28 mouse cellular contexts compared by ENCODE assay signal in the genomic region with DNA sequence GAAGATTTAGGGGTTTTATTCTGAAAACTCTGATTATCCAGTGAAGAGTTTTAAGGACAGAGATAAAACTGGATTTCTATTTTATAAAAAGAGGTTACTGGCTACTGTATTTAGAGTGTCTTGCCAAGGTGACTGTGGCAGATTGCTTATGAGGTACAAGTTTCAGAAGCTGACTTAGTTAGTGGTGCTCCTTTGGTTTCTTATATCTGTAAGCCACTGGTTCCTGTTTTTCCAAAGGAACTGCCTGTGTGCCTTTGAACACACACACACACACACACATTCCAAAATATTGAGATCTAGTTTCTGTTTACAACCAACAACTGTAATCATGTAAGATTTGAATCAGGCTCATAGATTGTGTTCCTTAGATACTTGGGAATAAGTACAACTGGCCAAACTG.
DNase-seq lines count a peak whose midpoint lies in the region; ATAC-seq and TF ChIP-seq lines count a peak whose summit lies in the region.
"Had no signal": no experiment of that assay in that cellular context is flagged by ENCODE, and none has a peak within 500 bp of the region (broad histone marks: within the 10 kb centered on the region; RNA-seq: fewer than 3 reads in every experiment).

No protein-coding gene starts in this region.

- H3K36me3 ChIP-seq in liver, embryonic 13.5 days, result no peaks in the 10 kb centered on the region
- no peaks in the 10 kb centered on the region for H3K36me3 ChIP-seq in liver, embryonic 11.5 days (ENCODE audit: control insufficient read depth, insufficient read depth, low read length)
- peaks cover 0 to 53% of the 10 kb centered on the region in 2 experiments; a peak in 2 of 4 replicates for H3K36me3 ChIP-seq in MEL (ENCODE audit: control insufficient read depth in 1 of 2, insufficient read depth in 2 of 2, low read length in 2 of 2)
- H3K36me3 ChIP-seq in liver, embryonic 15.5 days (replicated peaks), result no peaks in the 10 kb centered on the region
- H3K36me3 ChIP-seq in intestine, embryonic 16.5 days (ENCODE audit: control insufficient read depth, insufficient read depth, low read length), result no peaks in the 10 kb centered on the region
- H3K36me3 ChIP-seq: embryonic facial prominence, embryonic 13.5 days; embryonic facial prominence, embryonic 15.5 days; forebrain, embryonic 10.5 days; forebrain, embryonic 12.5 days; G1E had no signal

- peaks cover 70% of the 10 kb centered on the region for H3K4me1 ChIP-seq in liver, embryonic 13.5 days (replicated peaks)
- peaks cover 28% of the 10 kb centered on the region for H3K4me1 ChIP-seq in liver, embryonic 11.5 days (replicated peaks; ENCODE audit: control insufficient read depth, insufficient read depth, low read length)
- H3K4me1 ChIP-seq in MEL (ENCODE audit: control insufficient read depth in 1 of 2, insufficient read depth in 2 of 2, low read length in 2 of 2), result peaks cover 18 to 41% of the 10 kb centered on the region in 2 experiments
- H3K4me1 ChIP-seq in liver, embryonic 15.5 days (replicated peaks), result peaks cover 70% of the 10 kb centered on the region
- H3K4me1 ChIP-seq in intestine, embryonic 16.5 days (ENCODE audit: control insufficient read depth, insufficient read depth, low read length), result 0 out of 2 replicates have a peak, but pooled peaks cover 7% of the 10 kb centered on the region

- H3K9ac ChIP-seq in liver, embryonic 13.5 days, result peak overlapping the region; percentile 73; the same call in 1 of the 2 replicates
- H3K9ac ChIP-seq in liver, embryonic 11.5 days (ENCODE audit: low read depth, low read length), result no peak overlapping the region
- no peak overlapping the region for H3K9ac ChIP-seq in MEL (ENCODE audit: control insufficient read depth, low read depth, low read length, poor library complexity, severe bottlenecking)
- no peak overlapping the region for H3K9ac ChIP-seq in liver, embryonic 15.5 days
- no peak overlapping the region for H3K9ac ChIP-seq in intestine, embryonic 16.5 days (ENCODE audit: low read depth, low read length)
- H3K9ac ChIP-seq: embryonic facial prominence, embryonic 13.5 days; embryonic facial prominence, embryonic 15.5 days; forebrain, embryonic 12.5 days had no signal

- no peaks in the 10 kb centered on the region for H3K79me2 ChIP-seq in MEL (ENCODE audit: control insufficient read depth, insufficient read depth, low read length, poor library complexity)

- no peak for TF ChIP-seq RAD21 in MEL (IDR thresholded peaks at IDR 0.05; ENCODE audit: low read depth, low read length)

- no peaks in the 10 kb centered on the region for H3K9me3 ChIP-seq in liver, embryonic 13.5 days (replicated peaks)
- H3K9me3 ChIP-seq in liver, embryonic 11.5 days (ENCODE audit: control insufficient read depth, low read length), result no peaks in the 10 kb centered on the region
- H3K9me3 ChIP-seq in MEL (replicated peaks; ENCODE audit: insufficient read depth, low read length), result no peaks in the 10 kb centered on the region
- no peaks in the 10 kb centered on the region for H3K9me3 ChIP-seq in liver, embryonic 15.5 days (replicated peaks)
- H3K9me3 ChIP-seq in intestine, embryonic 16.5 days (ENCODE audit: control insufficient read depth, low read length), result no peaks in the 10 kb centered on the region
- H3K9me3 ChIP-seq: embryonic facial prominence, embryonic 13.5 days; embryonic facial prominence, embryonic 15.5 days; forebrain, embryonic 10.5 days; forebrain, embryonic 12.5 days; G1E had no signal

- peak; percentile 43 to 63 for TF ChIP-seq EP300 in MEL (IDR thresholded peaks at IDR 0.05; ENCODE audit: low read depth in 1 of 2, low read length in 2 of 2)

- no peak for DNase-seq in liver, embryonic 13.5 days
- DNase-seq in liver, embryonic 11.5 days (ENCODE audit: low spot score), result no peak
- DNase-seq in 416B (ENCODE audit: low read depth), result peak; percentile 21
- DNase-seq in MEL (ENCODE audit: low read depth, low spot score), result peak; percentile 51
- DNase-seq in adrenal gland, postnatal 4 days (ENCODE audit: low spot score in 2 of 2), result no peak
- DNase-seq in lung, postnatal 14 days, result no peak
- DNase-seq: adrenal gland, adult 2 months; adrenal gland, postnatal 10 days; adrenal gland, postnatal 25 days; B cell, adult 2 months; cerebellum, adult 11 months; cerebellum, adult 18-20 months; cerebellum, adult 8-10 months; cerebellum, adult 9-11 months; cerebellum, postnatal 14 days; cerebellum, postnatal 36 days; embryo, embryonic 11 days had no signal

- ATAC-seq in liver, embryonic 13.5 days (ENCODE audit: low read depth), result no peak
- ATAC-seq in liver, embryonic 11.5 days (replicated peaks; ENCODE audit: low FRiP score), result no peak
- no peak for ATAC-seq in liver, embryonic 15.5 days (ENCODE audit: insufficient read depth)
- ATAC-seq in intestine, embryonic 16.5 days, result no peak
- ATAC-seq: CD4-positive, CD25-positive, alpha-beta regulatory T cell, adult 4 months; forebrain, embryonic 14.5 days; forebrain, embryonic 16.5 days had no signal

- H3K4me2 ChIP-seq in liver, embryonic 13.5 days, result no peak overlapping the region
- H3K4me2 ChIP-seq in liver, embryonic 11.5 days, result no peak overlapping the region
- no peak overlapping the region for H3K4me2 ChIP-seq in liver, embryonic 15.5 days
- no peak overlapping the region for H3K4me2 ChIP-seq in intestine, embryonic 16.5 days (ENCODE audit: low read depth, low read length)
- H3K4me2 ChIP-seq: embryonic facial prominence, embryonic 13.5 days; embryonic facial prominence, embryonic 15.5 days; forebrain, embryonic 12.5 days had no signal

- no peak for TF ChIP-seq POLR2A in MEL (IDR thresholded peaks at IDR 0.05; ENCODE audit: control insufficient read depth in 1 of 2, insufficient read depth in 1 of 2, low read depth in 1 of 2, low read length in 2 of 2, poor library complexity in 1 of 2)

- H3K4me3 ChIP-seq in liver, embryonic 13.5 days (replicated peaks), result no peak overlapping the region
- no peak overlapping the region for H3K4me3 ChIP-seq in liver, embryonic 11.5 days (ENCODE audit: low read depth, low read length)
- no peak overlapping the region for H3K4me3 ChIP-seq in MEL (ENCODE audit: control insufficient read depth in 1 of 2, insufficient read depth in 1 of 2, low read depth in 2 of 2, low read length in 2 of 2)
- H3K4me3 ChIP-seq in liver, embryonic 15.5 days (replicated peaks), result no peak overlapping the region
- no peak overlapping the region for H3K4me3 ChIP-seq in intestine, embryonic 16.5 days (ENCODE audit: low read length)
- H3K4me3 ChIP-seq: embryonic facial prominence, embryonic 13.5 days; embryonic facial prominence, embryonic 15.5 days; forebrain, embryonic 10.5 days; forebrain, embryonic 12.5 days had no signal

- H3K27me3 ChIP-seq in liver, embryonic 13.5 days, result no peaks in the 10 kb centered on the region
- H3K27me3 ChIP-seq in liver, embryonic 11.5 days (replicated peaks; ENCODE audit: control insufficient read depth, insufficient read depth, low read length), result no peaks in the 10 kb centered on the region
- H3K27me3 ChIP-seq in MEL (ENCODE audit: control insufficient read depth in 1 of 2, insufficient read depth in 2 of 2, low read length in 2 of 2), result no peaks in the 10 kb centered on the region
- H3K27me3 ChIP-seq in liver, embryonic 15.5 days, result no peaks in the 10 kb centered on the region
- H3K27me3 ChIP-seq in intestine, embryonic 16.5 days (replicated peaks; ENCODE audit: control insufficient read depth, insufficient read depth, low read length), result no peaks in the 10 kb centered on the region
- H3K27me3 ChIP-seq: CH12.LX; embryonic facial prominence, embryonic 13.5 days; embryonic facial prominence, embryonic 15.5 days; forebrain, embryonic 12.5 days had no signal

- peak overlapping the region; percentile 98 for H3K27ac ChIP-seq in liver, embryonic 13.5 days
- H3K27ac ChIP-seq in liver, embryonic 11.5 days (ENCODE audit: low read depth, low read length), result no peak overlapping the region
- H3K27ac ChIP-seq in MEL (ENCODE audit: control insufficient read depth, low read depth, low read length), result peak overlapping the region; percentile 92
- peak overlapping the region; percentile 96 for H3K27ac ChIP-seq in liver, embryonic 15.5 days (replicated peaks)
- no peak overlapping the region for H3K27ac ChIP-seq in intestine, embryonic 16.5 days (ENCODE audit: low read length)
- H3K27ac ChIP-seq: embryonic facial prominence, embryonic 13.5 days; embryonic facial prominence, embryonic 15.5 days; forebrain, embryonic 10.5 days; forebrain, embryonic 12.5 days had no signal

- TF ChIP-seq CTCF in MEL (IDR thresholded peaks at IDR 0.05 in 2 of 3, conservative IDR thresholded peaks at IDR 0.05 in 1 of 3; ENCODE audit: control insufficient read depth in 1 of 3, insufficient read depth in 1 of 3, low read depth in 2 of 3, low read length in 3 of 3, poor library complexity in 1 of 3, severe bottlenecking in 1 of 3), result no peak

TF ChIP-seq in MEL, 35 proteins besides CTCF, POLR2A, EP300 and RAD21:
- TF ChIP-seq MXI1 (IDR thresholded peaks at IDR 0.05; ENCODE audit: low read depth, low read length) (0 out of 2 replicates have a peak, but pooled peaks have one; percentile 6), TCF12 (IDR thresholded peaks at IDR 0.05; ENCODE audit: low read depth, low read length) (peak; percentile 35; the same call in 1 of the 2 replicates), RCOR1 (IDR thresholded peaks at IDR 0.05; ENCODE audit: low read depth, low read length) (peak; percentile 54), TAL1 (IDR thresholded peaks at IDR 0.05; ENCODE audit: low read length) (peak; percentile 17; the same call in 1 of the 2 replicates), POLR2AphosphoS5 (IDR thresholded peaks at IDR 0.05; ENCODE audit: borderline replicate concordance, low read depth, low read length) (no peak), ELF1 (IDR thresholded peaks at IDR 0.05; ENCODE audit: low read depth, low read length) (no peak)

Comparison
In these comparisons a context has a peak if more than half of its experiments do, and no peak if none do; other contexts are left out.
1. H3K27ac ChIP-seq: peak in liver, embryonic 13.5 days (single experiment), MEL (single experiment) and liver, embryonic 15.5 days (single experiment); none in liver, embryonic 11.5 days (single experiment) and intestine, embryonic 16.5 days (single experiment).
2. DNase-seq: peak in 416B (single experiment) and MEL (single experiment); none in liver, embryonic 13.5 days (single experiment), liver, embryonic 11.5 days (single experiment), adrenal gland, postnatal 4 days (0 of 2) and lung, postnatal 14 days (single experiment).